Mouse (Mus musculus) liver, embryonic 15.5 days (tissue): ENCODE data around the gene Sag. TPM values are rescaled to one million over a fixed set of nuclear protein-coding genes. Genes with fewer than 3 reads are reported as not detected.

Experiments used
- polyA plus RNA-seq: library from polyadenylated mRNA; unstranded; fragments of >200 nt; fragmentation: Nextera tagmentation; extraction: Ambion mirVana; gene quantifications from 2 replicates; pipeline ENCODE4 v1.2.1, GENCODE M21; 2015

The Sag gene
- polyA plus RNA-seq, 1 experiment from 2014 or later, result 0.66 TPM

Other genes with a start within 250 kb of the Sag start
- gene Ngef, start 229.8 kb upstream of the Sag start, polyA plus RNA-seq, result 6.6 and 9.1 TPM in 2 replicates
- gene Inpp5d, start 183.4 kb upstream of the Sag start, polyA plus RNA-seq, result 10.9 and 13.4 TPM in 2 replicates
- gene Atg16l1, start 47.8 kb upstream of the Sag start, polyA plus RNA-seq, result 15.0 and 16.4 TPM in 2 replicates
- gene Dgkd, start 49.6 kb downstream of the Sag start, polyA plus RNA-seq, result 9.8 and 10.5 TPM in 2 replicates
- gene Usp40, start 204.9 kb downstream of the Sag start, polyA plus RNA-seq, result 8.2 and 8.7 TPM in 2 replicates